Mouse (Mus musculus): ENCODE results near the gene Dnaic1. TPM values are rescaled to one million over a fixed set of nuclear protein-coding genes. Genes with fewer than 3 reads are reported as not detected.
A peak's percentile ranks its signal among the peaks of the same experiment; 100 is the strongest.
"Not testable (repeated sequence)": the region's sequence is repeated elsewhere in the genome, so short reads cannot be mapped to it uniquely, and the experiment has no call there.

Gene Dnaic1
- polyA plus RNA-seq, 1 experiment from 2014 or later, result 1.2 TPM

DNA sequence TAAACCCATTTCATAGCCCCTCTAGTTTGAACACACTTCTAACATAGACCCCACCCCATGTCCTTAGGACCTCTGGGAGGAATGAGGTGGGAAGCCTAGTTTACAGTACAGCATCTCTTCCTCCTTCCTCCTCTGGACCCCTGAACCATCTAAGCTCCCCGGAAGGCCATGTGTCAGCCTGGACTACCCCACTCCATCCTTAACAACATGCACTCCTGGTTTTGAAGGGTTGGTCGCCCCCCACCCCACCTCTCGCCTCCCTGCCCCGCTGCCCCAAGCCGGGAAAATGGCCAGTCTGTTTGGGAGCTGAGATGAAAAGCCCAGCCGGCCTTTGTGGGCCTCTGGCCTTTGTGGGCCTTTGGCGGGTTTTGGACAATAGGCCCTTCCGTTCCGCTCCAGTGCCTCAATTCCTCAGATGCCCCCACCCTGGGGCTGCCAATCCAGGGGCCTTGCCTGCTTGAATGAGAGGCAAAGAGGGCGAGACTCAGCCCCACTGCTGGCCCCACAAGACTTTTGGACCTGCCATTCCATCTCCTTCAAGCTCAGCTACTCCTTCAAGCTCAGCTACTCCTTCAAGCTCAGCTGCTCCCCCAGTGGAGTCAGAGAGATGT lies 116.4 kb downstream of the Dnaic1 start:
- H3K9me3 ChIP-seq (ENCODE audit: control insufficient read depth, low read length); H3K4me2 ChIP-seq (ENCODE audit: low read length); H3K27me3 ChIP-seq (replicated peaks; ENCODE audit: control insufficient read depth, insufficient read depth, low read length); H3K36me3 ChIP-seq (ENCODE audit: control insufficient read depth, insufficient read depth); H3K4me3 ChIP-seq (replicated peaks; ENCODE audit: low read length); H3K9ac ChIP-seq (replicated peaks; ENCODE audit: low read depth, low read length); H3K27ac ChIP-seq (ENCODE audit: low read length): not testable (repeated sequence)
- 11% methylated on average over 9 of the region's 10 CpGs for WGBS
- peaks cover 23% of the 10 kb centered on the region for H3K4me1 ChIP-seq (replicated peaks; ENCODE audit: control insufficient read depth, insufficient read depth, low read length)
- peak; percentile 13 for ATAC-seq

Other genes with a start within 250 kb of the Dnaic1 start
- 73.6 and 82.4 TPM in 2 replicates for gene Ubap1, start 220.8 kb upstream of the Dnaic1 start, polyA plus RNA-seq (2015; fragmentation: Nextera tagmentation; extraction: Ambion mirVana)
- 3.7 and 4.9 TPM in 2 replicates for gene Kif24, start 104.9 kb upstream of the Dnaic1 start, polyA plus RNA-seq (2015; fragmentation: Nextera tagmentation; extraction: Ambion mirVana)
- 68.2 and 71.7 TPM in 2 replicates for gene Nudt2, start 104.6 kb upstream of the Dnaic1 start, polyA plus RNA-seq (2015; fragmentation: Nextera tagmentation; extraction: Ambion mirVana)
- 2.8 and 3.4 TPM in 2 replicates for gene AI464131, start 66.7 kb upstream of the Dnaic1 start, polyA plus RNA-seq (2015; fragmentation: Nextera tagmentation; extraction: Ambion mirVana)
- gene 1110017D15Rik, start 52.4 kb upstream of the Dnaic1 start, polyA plus RNA-seq (2015; fragmentation: Nextera tagmentation; extraction: Ambion mirVana), result 8.8 and 11.1 TPM in 2 replicates
- gene Fam219a, start 237 bp upstream of the Dnaic1 start, polyA plus RNA-seq (2015; fragmentation: Nextera tagmentation; extraction: Ambion mirVana), result 13.7 and 14.2 TPM in 2 replicates
- gene Enho, start 70.5 kb downstream of the Dnaic1 start, polyA plus RNA-seq (2015; fragmentation: Nextera tagmentation; extraction: Ambion mirVana), result 51.5 and 68.4 TPM in 2 replicates
- 12.3 and 16.7 TPM in 2 replicates for gene Cntfr, start 127.3 kb downstream of the Dnaic1 start, polyA plus RNA-seq (2015; fragmentation: Nextera tagmentation; extraction: Ambion mirVana)
- gene Il11ra1, start 130.2 kb downstream of the Dnaic1 start, polyA plus RNA-seq (2015; fragmentation: Nextera tagmentation; extraction: Ambion mirVana), result 28.3 and 29.2 TPM in 2 replicates
- 51.7 and 60.5 TPM in 2 replicates for gene Rpp25l, start 143.8 kb downstream of the Dnaic1 start, polyA plus RNA-seq (2015; fragmentation: Nextera tagmentation; extraction: Ambion mirVana)
- 304 and 315 TPM in 2 replicates for gene Dctn3, start 153.4 kb downstream of the Dnaic1 start, polyA plus RNA-seq (2015; fragmentation: Nextera tagmentation; extraction: Ambion mirVana)
- not detected in 2 replicates for gene Arid3c, start 161.4 kb downstream of the Dnaic1 start, polyA plus RNA-seq (2015; fragmentation: Nextera tagmentation; extraction: Ambion mirVana)
- 21.2 and 30.2 TPM in 2 replicates for gene Galt, start 185.5 kb downstream of the Dnaic1 start, polyA plus RNA-seq (2015; fragmentation: Nextera tagmentation; extraction: Ambion mirVana)
- gene Sigmar1, start 186.4 kb downstream of the Dnaic1 start, polyA plus RNA-seq (2015; fragmentation: Nextera tagmentation; extraction: Ambion mirVana), result 48.0 and 55.8 TPM in 2 replicates
- 199 and 219 TPM in 2 replicates for gene Ccl27a, start 204.5 kb downstream of the Dnaic1 start, polyA plus RNA-seq (2015; fragmentation: Nextera tagmentation; extraction: Ambion mirVana)